Mouse (Mus musculus) macrophage (primary cell): Measurements from ENCODE around the gene Syngr1. TPM values are rescaled to one million over a fixed set of nuclear protein-coding genes. Genes with fewer than 3 reads are reported as not detected.

Experiments used
- H3K27ac ChIP-seq: fragments of 350-480 bp; formaldehyde crosslinking; 2 replicates; pipeline ENCODE4 v1.9.0; 2021
- H3K36me3 ChIP-seq: fragments of 350-480 bp; formaldehyde crosslinking; 2 replicates; pipeline ENCODE4 v1.9.0; 2021; ENCODE audit errors: inconsistent target
- H3K4me3 ChIP-seq: fragments of 350-480 bp; formaldehyde crosslinking; 2 replicates; pipeline ENCODE4 v1.9.0; 2021; ENCODE audit errors: inconsistent target
- H3K79me2 ChIP-seq: fragments of 350-480 bp; formaldehyde crosslinking; 2 replicates; pipeline ENCODE4 v1.9.0; 2021; ENCODE audit errors: inconsistent target
- WGBS: methylation state at CpG from one replicate; pipeline ENCODE4 v1.1.7; 2026; ENCODE audit warnings: inconsistent platforms; ENCODE audit not compliant: missing documents; 5-methylcytosine and 5-hydroxymethylcytosine counted together
- polyA plus RNA-seq: library from polyadenylated mRNA; stranded (reverse); fragments of 250-400 nt; gene quantifications from 3 replicates; pipeline ENCODE4 v1.2.4, GENCODE M21; 2018; ENCODE audit warnings: inconsistent platforms

The Syngr1 gene
- polyA plus RNA-seq, 1 experiment from 2014 or later, result 139 TPM

DNA sequence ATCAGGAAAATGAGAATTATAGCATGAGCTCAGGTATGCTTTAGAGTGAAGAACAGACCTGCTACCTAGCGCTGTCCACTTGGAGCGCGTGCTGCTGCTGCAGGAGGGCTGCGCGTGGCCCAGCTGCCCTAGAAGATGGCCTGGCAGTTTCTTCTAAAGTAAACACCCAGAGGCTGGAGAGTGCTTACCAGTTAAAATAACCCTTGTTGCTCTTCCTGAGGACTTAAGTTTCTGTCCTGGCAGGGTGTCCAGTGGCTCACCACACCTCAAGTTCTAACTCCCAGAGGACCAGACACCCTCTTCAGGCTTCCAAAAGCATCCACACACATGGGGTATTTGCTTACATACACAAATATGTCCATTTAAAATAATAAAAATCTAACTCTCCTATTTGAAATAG, 54.3 kb downstream of the Syngr1 start:
- Histone ChIP-seq H3K27ac (no peak overlapping the region), H3K79me2 (peaks cover 42% of the 10 kb centered on the region), H3K4me3 (no peak overlapping the region), H3K36me3 (peaks cover 34% of the 10 kb centered on the region)
- WGBS, result 96% methylated on average over 5 of the region's 5 CpGs

DNA sequence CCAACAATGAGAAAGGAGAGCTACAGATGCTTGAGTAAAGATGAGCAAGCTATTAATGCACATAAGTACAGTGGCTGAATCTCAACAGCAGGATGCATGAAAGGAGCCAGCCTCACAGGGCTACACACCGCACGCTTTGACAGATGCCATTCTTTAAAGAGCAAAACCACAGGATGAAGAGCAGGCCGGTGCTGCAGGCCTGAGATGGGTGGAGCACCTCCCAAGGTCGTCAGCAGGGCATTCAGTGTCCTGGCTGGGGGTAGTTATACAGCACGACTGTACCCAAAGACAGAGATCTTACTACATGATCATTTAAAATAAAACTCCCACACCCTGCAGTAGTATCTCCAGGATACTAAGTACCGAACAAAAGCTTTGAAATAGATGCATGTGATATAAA, 55.0 kb downstream of the Syngr1 start:
- H3K27ac ChIP-seq, result no peak overlapping the region
- no peak overlapping the region for H3K4me3 ChIP-seq
- peaks cover 35% of the 10 kb centered on the region for H3K79me2 ChIP-seq
- WGBS, result 85% methylated on average over 6 of the region's 6 CpGs
- peaks cover 33% of the 10 kb centered on the region for H3K36me3 ChIP-seq

DNA sequence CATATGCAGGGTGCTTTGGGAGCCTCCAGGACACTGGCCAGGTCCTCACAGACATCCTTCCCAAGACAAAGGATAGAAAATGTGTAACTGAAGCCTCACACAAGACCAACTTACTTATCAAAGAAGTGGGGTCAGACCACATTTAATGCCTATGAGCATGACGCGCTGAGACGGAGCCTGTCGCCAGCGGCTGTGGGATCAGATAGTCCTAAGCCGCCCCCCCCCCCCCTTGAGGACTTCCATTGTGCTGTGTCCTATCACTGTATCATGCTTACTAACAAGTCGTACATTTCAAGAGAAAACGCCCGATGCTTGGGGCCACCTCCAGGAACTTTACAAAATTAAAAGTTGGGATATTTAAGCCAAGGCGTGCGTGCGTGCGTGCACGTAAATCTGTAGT, 56.0 kb downstream of the Syngr1 start:
- peaks cover 25% of the 10 kb centered on the region; the same call in 1 of the 2 replicates for H3K79me2 ChIP-seq
- no peak overlapping the region for H3K4me3 ChIP-seq
- H3K36me3 ChIP-seq, result peaks cover 33% of the 10 kb centered on the region; the same call in 1 of the 2 replicates
- WGBS, result 95% methylated on average over 14 of the region's 14 CpGs
- no peak overlapping the region for H3K27ac ChIP-seq

DNA sequence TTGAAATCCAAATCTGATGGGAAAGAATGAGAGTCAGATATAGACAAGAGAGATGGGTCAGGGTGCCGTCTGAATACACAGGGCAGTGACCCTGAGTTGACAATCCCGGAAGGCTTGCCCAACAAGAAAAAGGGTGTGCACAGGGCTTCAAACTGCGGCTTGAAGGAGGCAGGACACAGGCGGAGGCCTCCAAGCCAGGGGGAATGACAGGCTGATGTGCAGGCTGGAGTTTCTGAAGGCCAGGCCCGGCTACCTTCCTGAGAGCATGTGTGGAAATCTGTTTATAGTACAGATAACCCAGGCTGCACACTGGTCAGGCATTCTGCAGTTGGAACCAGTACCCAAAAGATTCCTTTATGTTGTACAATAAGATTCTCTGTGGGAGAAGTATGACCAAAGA, 56.4 kb downstream of the Syngr1 start:
- no peak overlapping the region for H3K27ac ChIP-seq
- peaks cover 36% of the 10 kb centered on the region; the same call in 1 of the 2 replicates for H3K36me3 ChIP-seq
- 98% methylated on average over 5 of the region's 5 CpGs for WGBS
- H3K4me3 ChIP-seq, result no peak overlapping the region
- H3K79me2 ChIP-seq, result peaks cover 21% of the 10 kb centered on the region; the same call in 1 of the 2 replicates

DNA sequence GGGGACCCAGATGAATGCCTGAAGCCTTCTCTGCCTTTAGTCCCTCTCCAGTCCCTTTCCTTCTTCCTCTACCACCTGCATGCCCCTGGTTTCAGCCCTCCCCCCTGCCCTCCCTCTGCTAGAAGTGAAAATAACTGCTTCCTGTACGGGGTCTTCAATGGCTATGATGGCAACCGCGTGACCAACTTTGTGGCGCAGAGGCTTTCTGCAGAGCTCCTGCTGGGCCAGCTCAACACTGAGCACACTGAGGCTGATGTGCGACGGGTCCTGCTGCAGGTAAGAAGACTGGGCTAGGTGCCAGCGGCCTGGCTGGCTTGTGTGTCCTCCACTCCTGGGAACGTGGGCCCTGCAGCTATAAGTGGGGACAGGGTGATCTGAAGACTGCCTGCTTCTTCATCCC, 57.4 kb downstream of the Syngr1 start:
- WGBS, result 82% methylated on average over 8 of the region's 8 CpGs
- H3K27ac ChIP-seq, result no peak overlapping the region
- H3K4me3 ChIP-seq, result no peak overlapping the region
- peaks cover 11% of the 10 kb centered on the region; the same call in 1 of the 2 replicates for H3K79me2 ChIP-seq
- H3K36me3 ChIP-seq, result peaks cover 39% of the 10 kb centered on the region

DNA sequence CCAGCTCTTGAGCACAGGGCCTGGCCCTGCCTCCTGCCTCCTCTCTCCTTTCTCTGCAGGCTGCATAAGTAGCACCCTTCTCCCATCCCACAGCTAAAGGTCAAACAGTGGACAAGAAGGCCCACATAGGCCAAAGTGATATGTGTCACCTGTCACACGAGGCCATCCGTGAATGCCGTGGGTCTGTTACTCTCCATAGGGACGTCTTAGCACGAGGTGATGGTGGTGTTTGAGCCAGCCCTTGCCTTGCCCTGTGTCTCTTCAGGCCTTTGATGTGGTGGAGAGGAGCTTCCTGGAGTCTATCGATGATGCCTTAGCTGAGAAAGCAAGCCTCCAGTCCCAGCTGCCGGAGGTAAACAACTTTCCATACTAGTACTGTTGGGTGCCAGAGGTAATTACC, 58.4 kb downstream of the Syngr1 start:
- H3K4me3 ChIP-seq, result no peak overlapping the region
- 96% methylated on average over 7 of the region's 7 CpGs for WGBS
- H3K36me3 ChIP-seq, result peaks cover 49% of the 10 kb centered on the region
- peaks cover 6% of the 10 kb centered on the region; the same call in 1 of the 2 replicates for H3K79me2 ChIP-seq
- H3K27ac ChIP-seq, result no peak overlapping the region

DNA sequence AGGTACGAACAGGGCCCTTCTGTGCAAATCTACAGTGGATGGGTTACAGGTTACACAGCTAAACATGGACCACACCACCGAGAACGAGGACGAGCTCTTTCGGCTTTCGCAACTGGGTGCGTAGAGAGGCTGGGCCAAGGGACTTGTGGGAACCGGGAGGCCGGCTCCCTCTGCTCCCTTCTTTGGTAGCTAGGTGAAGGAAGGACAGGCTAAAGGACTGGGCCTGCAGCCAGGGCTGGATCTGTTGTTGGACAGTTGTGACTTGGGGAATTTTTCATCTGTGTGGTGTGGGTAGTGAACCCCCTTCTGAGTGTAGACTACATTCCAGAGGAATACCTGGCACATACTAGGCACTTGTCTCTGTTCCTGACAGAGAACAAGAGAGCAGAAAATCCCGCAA, 61.5 kb downstream of the Syngr1 start:
- no peak overlapping the region for H3K4me3 ChIP-seq
- peaks cover 79% of the 10 kb centered on the region for H3K36me3 ChIP-seq
- whole genome bisulfite sequencing, result 85% methylated on average over 10 of the region's 10 CpGs
- H3K79me2 ChIP-seq, result no peaks in the 10 kb centered on the region
- H3K27ac ChIP-seq, result no peak overlapping the region

DNA sequence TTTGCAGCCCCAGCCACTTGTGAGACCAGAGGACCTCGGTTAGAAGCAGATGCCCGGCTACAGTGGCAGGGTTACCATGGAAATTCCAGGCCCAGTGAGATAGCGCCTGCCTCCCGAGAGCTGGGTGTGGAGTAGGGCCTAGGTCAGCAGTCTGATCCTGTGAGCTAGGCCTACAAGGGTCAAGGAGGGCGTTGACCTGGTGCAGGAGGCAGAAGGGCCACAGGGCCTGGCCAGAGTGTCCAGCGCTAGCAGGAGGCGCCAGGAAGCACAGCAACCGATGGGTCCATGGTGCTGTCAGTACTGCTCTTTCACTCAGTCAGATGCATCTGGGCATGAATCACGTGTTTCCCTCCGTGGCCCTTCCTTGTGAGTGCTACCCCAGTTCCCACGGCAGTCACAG, 62.6 kb downstream of the Syngr1 start:
- no peak overlapping the region for H3K27ac ChIP-seq
- H3K36me3 ChIP-seq, result peaks cover 90% of the 10 kb centered on the region
- 98% methylated on average over 11 of the region's 11 CpGs for WGBS
- H3K4me3 ChIP-seq, result no peak overlapping the region
- H3K79me2 ChIP-seq, result no peaks in the 10 kb centered on the region

DNA sequence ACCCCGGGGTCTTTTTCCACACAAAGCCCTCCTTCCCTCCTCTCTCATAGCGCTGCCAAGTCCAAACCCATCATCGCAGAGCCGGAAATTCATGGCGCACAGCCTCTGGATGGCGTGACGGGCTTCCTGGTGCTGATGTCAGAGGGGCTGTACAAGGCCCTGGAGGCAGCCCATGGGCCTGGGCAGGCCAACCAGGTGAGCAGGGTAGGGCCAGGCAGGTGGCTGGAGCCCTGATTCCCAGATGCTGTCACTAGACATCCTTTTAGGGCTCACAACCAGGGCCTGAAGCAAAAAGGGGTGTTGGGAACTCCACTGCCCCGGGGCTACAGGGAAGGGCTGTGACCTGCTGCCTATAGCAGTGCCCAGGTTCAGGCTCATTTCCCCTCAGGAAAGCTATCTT, 64.6 kb downstream of the Syngr1 start:
- H3K4me3 ChIP-seq, result no peak overlapping the region
- H3K79me2 ChIP-seq, result no peaks in the 10 kb centered on the region
- H3K36me3 ChIP-seq, result peaks cover 96% of the 10 kb centered on the region
- H3K27ac ChIP-seq, result no peak overlapping the region
- 94% methylated on average over 8 of the region's 8 CpGs for WGBS

DNA sequence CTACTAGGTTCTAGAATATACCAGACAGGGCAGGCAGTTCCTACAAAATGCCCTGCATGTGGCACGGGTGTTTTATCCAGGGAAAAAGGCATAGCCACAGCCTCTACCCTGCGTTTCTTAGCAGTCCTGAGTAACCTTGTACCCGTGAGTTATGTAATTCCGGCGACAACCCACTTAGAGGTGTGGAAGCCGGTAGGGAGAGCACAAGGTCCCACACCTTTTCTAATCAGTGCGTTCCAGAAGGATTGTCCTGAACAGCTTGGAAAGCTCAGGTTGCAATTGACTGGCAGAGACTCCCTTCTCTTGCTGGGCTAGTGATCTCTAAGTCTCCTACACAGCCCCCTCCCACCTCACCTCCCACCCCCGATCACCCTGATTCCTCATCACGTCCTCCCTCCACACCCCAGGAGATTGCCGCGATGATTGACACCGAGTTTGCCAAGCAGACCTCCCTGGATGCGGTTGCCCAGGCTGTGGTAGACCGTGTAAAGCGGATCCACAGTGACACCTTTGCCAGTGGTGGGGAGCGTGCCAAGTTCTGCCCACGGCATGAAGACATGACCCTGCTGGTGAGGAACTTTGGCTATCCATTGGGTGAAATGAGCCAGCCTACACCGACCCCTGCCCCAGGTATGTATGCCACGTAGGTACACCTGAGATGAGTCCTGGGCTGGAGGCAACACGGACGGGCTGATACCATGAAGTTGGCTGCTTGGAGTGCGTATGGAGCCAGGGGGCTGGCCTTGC, 66.2 kb downstream of the Syngr1 start:
- 95% methylated on average over 22 of the region's 22 CpGs for WGBS
- peaks cover 93% of the 10 kb centered on the region for H3K36me3 ChIP-seq
- H3K79me2 ChIP-seq, result no peaks in the 10 kb centered on the region
- no peak overlapping the region for H3K27ac ChIP-seq
- no peak overlapping the region for H3K4me3 ChIP-seq

DNA sequence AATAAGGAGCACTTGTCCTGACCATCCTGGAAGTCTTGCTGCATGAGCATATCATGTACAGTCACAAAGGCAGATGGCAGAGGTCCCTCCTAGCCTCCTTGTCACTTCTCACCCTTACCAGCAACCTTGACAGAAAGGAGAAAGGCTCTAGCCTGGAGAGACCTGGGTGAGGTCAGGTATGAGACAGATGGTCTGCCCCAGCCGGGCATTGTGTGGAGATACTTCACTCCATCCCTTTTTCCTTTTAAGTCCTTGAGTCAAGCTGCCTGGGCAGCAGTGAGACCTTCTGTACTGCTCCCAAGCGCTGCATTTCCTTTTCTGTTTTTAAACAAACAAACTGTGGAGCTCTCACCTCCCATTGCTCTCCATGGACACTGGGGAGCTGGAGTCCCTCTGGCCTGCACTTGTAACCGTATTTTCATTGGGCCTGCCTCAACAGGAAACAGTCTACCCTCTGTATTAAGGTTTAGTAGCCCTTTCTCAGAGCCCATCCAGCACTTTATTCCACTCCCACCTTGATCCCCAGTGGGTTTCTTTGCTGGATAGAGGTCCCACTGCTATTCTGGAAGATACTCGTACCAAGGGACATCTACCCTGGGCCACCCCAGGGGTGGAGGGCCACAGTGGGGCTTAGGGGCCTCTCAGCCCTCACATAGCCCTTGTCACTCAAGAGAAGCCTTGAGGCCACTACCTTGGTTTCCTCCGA, 67.0 kb downstream of the Syngr1 start:
- Histone ChIP-seq H3K4me3 (no peak overlapping the region), H3K79me2 (no peaks in the 10 kb centered on the region), H3K27ac (no peak overlapping the region), H3K36me3 (peaks cover 85% of the 10 kb centered on the region)
- 92% methylated on average over 5 of the region's 5 CpGs for WGBS

DNA sequence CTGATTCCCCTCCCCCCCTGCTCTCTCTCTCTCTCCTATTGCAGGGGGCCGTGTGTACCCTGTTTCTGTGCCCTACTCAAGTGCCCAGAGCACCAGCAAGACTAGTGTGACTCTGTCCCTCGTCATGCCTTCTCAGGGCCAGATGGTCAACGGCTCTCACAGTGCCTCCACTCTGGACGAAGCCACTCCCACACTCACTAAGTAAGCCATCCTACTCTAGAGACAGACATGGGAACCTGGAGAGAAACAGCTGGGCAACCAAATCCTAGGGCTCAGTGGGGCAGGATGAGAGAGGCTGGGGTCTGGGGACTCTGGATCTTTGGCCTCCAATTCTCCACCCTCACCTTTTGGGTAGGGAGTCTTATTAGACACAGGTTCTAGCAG, 67.6 kb downstream of the Syngr1 start:
- no peaks in the 10 kb centered on the region for H3K79me2 ChIP-seq
- H3K36me3 ChIP-seq, result peaks cover 80% of the 10 kb centered on the region
- 100% methylated on average over 4 of the region's 4 CpGs for WGBS
- H3K27ac ChIP-seq, result no peak overlapping the region
- H3K4me3 ChIP-seq, result no peak overlapping the region

DNA sequence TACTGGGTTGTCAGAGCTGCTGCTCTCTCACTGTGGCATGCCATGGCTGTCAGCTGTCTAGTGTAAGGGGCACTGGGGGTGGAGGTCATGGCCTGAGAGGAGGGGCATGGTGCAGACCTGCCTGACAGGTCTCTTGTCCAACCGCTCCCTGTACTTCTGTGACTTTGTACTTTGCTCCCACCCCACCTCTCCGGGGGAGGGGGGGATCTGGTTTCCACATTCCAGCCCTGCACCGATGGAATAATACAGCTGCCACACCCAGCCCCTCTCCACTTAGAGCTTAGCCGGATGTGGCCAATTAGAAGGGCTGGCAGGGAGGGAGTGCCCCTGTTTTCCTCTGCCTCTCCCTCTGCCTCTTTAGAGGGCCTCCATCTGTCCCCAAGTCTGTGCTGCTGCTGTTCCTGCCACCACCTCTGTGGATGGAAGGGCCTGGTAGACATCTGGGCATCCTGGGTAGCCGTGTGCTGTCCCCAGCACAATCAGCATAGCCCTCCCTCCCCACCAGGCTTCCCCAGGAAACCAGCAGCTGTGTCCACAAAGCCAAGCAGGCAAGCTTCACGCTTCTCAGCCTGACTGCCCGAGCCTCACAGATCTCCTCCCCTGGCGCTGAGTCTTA, 68.3 kb downstream of the Syngr1 start:
- H3K27ac ChIP-seq, result no peak overlapping the region
- no peak overlapping the region for H3K4me3 ChIP-seq
- WGBS, result 86% methylated on average over 7 of the region's 8 CpGs
- no peaks in the 10 kb centered on the region for H3K79me2 ChIP-seq
- peaks cover 73% of the 10 kb centered on the region for H3K36me3 ChIP-seq

DNA sequence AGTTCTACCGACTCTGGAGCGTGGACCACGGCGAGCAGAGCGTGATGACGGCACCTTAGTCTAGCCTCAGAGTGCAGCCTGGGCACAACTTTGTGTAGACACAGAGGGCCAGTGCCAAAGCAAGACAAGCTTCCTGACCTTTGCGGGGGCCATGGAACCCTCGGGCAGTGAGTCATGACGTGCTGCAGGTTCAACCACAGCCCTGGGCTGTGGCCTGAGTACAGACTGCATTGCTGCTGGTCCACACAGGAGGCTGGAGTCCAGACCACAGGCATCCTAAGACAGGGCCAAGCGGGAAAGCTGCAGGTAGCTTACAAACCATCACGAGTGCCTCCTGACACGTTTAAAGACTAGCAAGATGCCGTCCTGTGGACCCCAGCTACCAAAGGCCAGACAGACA, 69.1 kb downstream of the Syngr1 start:
- H3K36me3 ChIP-seq, result peaks cover 65% of the 10 kb centered on the region
- no peaks in the 10 kb centered on the region for H3K79me2 ChIP-seq
- H3K4me3 ChIP-seq, result no peak overlapping the region
- WGBS, result 87% methylated on average over 13 of the region's 13 CpGs
- no peak overlapping the region for H3K27ac ChIP-seq

DNA sequence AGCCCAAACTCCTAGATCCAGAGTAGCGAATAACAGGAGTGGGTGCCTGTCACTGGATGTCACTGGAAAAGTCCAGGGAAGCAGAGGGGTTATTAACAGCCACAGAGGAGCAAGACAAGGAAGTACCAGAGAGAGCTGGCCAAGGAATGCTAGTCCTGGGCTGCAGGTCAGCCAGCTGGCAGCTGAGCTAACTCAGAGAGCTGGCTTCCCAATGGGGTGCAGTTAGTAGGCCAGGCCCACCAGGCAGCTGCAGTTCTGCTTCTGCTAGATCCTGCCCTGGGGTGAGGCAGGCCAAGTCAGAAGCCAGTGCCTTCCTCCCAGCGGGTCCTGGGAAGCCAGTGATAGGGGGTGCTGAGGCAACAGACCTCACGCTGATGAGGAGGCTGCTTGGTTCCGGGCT, 69.6 kb downstream of the Syngr1 start:
- Histone ChIP-seq H3K36me3 (peaks cover 61% of the 10 kb centered on the region), H3K79me2 (no peaks in the 10 kb centered on the region), H3K4me3 (no peak overlapping the region), H3K27ac (no peak overlapping the region)
- 97% methylated on average over 3 of the region's 4 CpGs for WGBS
